Mouse (Mus musculus): ENCODE data around the gene Gspt1. TPM values are rescaled to one million over a fixed set of nuclear protein-coding genes. Genes with fewer than 3 reads are reported as not detected.

The Gspt1 gene
- total and polyA plus RNA-seq, 3 experiments, result 111 to 886 (median 147) TPM

DNA sequence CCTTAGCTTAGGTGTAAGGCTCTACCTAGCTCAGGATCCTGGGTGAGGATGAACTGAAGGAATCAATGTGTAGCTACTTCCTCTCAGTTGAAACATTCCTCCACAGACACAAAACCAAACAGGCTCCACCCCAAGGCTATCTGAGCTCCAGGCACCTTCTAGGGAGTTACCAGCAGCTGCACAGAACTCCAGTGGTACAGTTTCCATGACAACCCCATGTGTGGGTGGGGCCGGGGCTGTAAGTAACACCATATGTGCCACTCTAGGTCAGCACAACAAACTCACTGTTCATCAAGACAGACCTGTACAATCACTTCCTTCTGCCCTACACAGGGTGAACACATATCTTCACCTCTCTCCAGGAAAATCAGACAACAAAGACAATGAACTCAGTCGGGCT, 55.7 kb downstream of the Gspt1 start:
- dilution Hi-C loops (cut with MboI; ENCODE audit: extremely low pct_ligation_motif_present, extremely low pct_unique_long_range_greater_than_20kb, low sequenced_read_pairs) (no loop called here), in situ Hi-C loops (cut with MboI; ENCODE audit: low pct_ligation_motif_present, low pct_unique_long_range_greater_than_20kb, low sequenced_read_pairs) (no loop called here)
- no peak overlapping the region for H3K4me3 ChIP-seq (replicated peaks in 1 of 3; ENCODE audit: low read depth in 2 of 3, low read length in 2 of 3, poor library complexity in 1 of 3)
- no peak overlapping the region for H3K27ac ChIP-seq (ENCODE audit: insufficient read depth, low read depth)
- no peaks in the 10 kb centered on the region for H3K9me3 ChIP-seq (replicated peaks; ENCODE audit: low read length)
- DNase-seq (ENCODE audit: extremely low read depth), result peak; percentile 52
- H3K36me3 ChIP-seq (replicated peaks in 1 of 2; ENCODE audit: control insufficient read depth in 1 of 2, insufficient read depth in 1 of 2, low read length in 1 of 2), result peaks cover 68 to 82% of the 10 kb centered on the region in 2 experiments
- no peak overlapping the region for H3K9ac ChIP-seq (ENCODE audit: insufficient read depth, low read depth)
- peaks cover 3 to 49% of the 10 kb centered on the region in 2 experiments for H3K4me1 ChIP-seq (ENCODE audit: control insufficient read depth in 1 of 2, insufficient read depth in 2 of 2)
- no peak overlapping the region for H3K4me2 ChIP-seq (ENCODE audit: insufficient read depth, low read depth, poor library complexity, severe bottlenecking)
- peaks cover 50% of the 10 kb centered on the region for H3K79me2 ChIP-seq (replicated peaks; ENCODE audit: control insufficient read depth, extremely low read depth, insufficient read depth, poor library complexity, severe bottlenecking)
- no peaks in the 10 kb centered on the region for H3K27me3 ChIP-seq (replicated peaks)
- TF ChIP-seq ETS1 (conservative IDR thresholded peaks at IDR 0.05; ENCODE audit: low read depth, low read length) (no peak), USF2 (conservative IDR thresholded peaks at IDR 0.05; ENCODE audit: low read depth, low read length) (no peak), ELF1 (IDR thresholded peaks at IDR 0.05; ENCODE audit: low read depth, low read length) (no peak), JUND (conservative IDR thresholded peaks at IDR 0.05; ENCODE audit: low read depth, low read length) (no peak), MAX (IDR thresholded peaks at IDR 0.05; ENCODE audit: low read length) (no peak), TBP (conservative IDR thresholded peaks at IDR 0.05; ENCODE audit: low read depth, low read length) (no peak), USF1 (IDR thresholded peaks at IDR 0.05; ENCODE audit: low read depth, low read length) (no peak), HCFC1 (IDR thresholded peaks at IDR 0.05; ENCODE audit: low read depth, low read length) (no peak), JUN (IDR thresholded peaks at IDR 0.05; ENCODE audit: insufficient read depth, low read depth, low read length) (no peak), GABPA (IDR thresholded peaks at IDR 0.05; ENCODE audit: insufficient replicate concordance, low read depth, low read length) (no peak), ZKSCAN1 (IDR thresholded peaks at IDR 0.05; ENCODE audit: borderline replicate concordance, low read depth, low read length) (no peak), ZC3H11A (IDR thresholded peaks at IDR 0.05; ENCODE audit: low read depth, low read length) (no peak), ZMIZ1 (IDR thresholded peaks at IDR 0.05; ENCODE audit: low read depth, low read length) (no peak), RCOR1 (conservative IDR thresholded peaks at IDR 0.05; ENCODE audit: low read depth, low read length) (no peak), POLR2A (IDR thresholded peaks at IDR 0.05; ENCODE audit: low read depth, low read length) (no peak; the same call in 1 of the 2 replicates), KAT2A (IDR thresholded peaks at IDR 0.05; ENCODE audit: insufficient replicate concordance, low read length) (no peak), EP300 (IDR thresholded peaks at IDR 0.05; ENCODE audit: low read length) (no peak)

- Histone ChIP-seq H3K27ac (ENCODE audit: insufficient read depth, low read depth) (no peak overlapping the region), H3K27me3 (replicated peaks) (no peaks in the 10 kb centered on the region), H3K36me3 (replicated peaks in 1 of 2; ENCODE audit: control insufficient read depth in 1 of 2, insufficient read depth in 1 of 2, low read length in 1 of 2) (peaks cover 79 to 96% of the 10 kb centered on the region in 2 experiments), H3K9ac (ENCODE audit: insufficient read depth, low read depth) (no peak overlapping the region), H3K79me2 (replicated peaks; ENCODE audit: control insufficient read depth, extremely low read depth, insufficient read depth, poor library complexity, severe bottlenecking) (peaks cover 41% of the 10 kb centered on the region), H3K4me2 (ENCODE audit: insufficient read depth, low read depth, poor library complexity, severe bottlenecking) (no peak overlapping the region), H3K4me3 (replicated peaks in 1 of 3; ENCODE audit: low read depth in 2 of 3, low read length in 2 of 3, poor library complexity in 1 of 3) (no peak overlapping the region), H3K9me3 (replicated peaks; ENCODE audit: low read length) (no peaks in the 10 kb centered on the region), H3K4me1 (ENCODE audit: control insufficient read depth in 1 of 2, insufficient read depth in 2 of 2) (peaks cover 3 to 49% of the 10 kb centered on the region in 2 experiments)
- in situ Hi-C loops (cut with MboI; ENCODE audit: low pct_ligation_motif_present, low pct_unique_long_range_greater_than_20kb, low sequenced_read_pairs) (no loop called here), dilution Hi-C loops (cut with MboI; ENCODE audit: extremely low pct_ligation_motif_present, extremely low pct_unique_long_range_greater_than_20kb, low sequenced_read_pairs) (no loop called here)
- no peak for DNase-seq (ENCODE audit: extremely low read depth)
- TF ChIP-seq TBP (conservative IDR thresholded peaks at IDR 0.05; ENCODE audit: low read depth, low read length) (no peak), MAX (IDR thresholded peaks at IDR 0.05; ENCODE audit: low read length) (no peak), HCFC1 (IDR thresholded peaks at IDR 0.05; ENCODE audit: low read depth, low read length) (no peak), ELF1 (IDR thresholded peaks at IDR 0.05; ENCODE audit: low read depth, low read length) (no peak), ZKSCAN1 (IDR thresholded peaks at IDR 0.05; ENCODE audit: borderline replicate concordance, low read depth, low read length) (no peak), MAZ (IDR thresholded peaks at IDR 0.05; ENCODE audit: low read depth, low read length) (no peak), NRF1 (IDR thresholded peaks at IDR 0.05; ENCODE audit: low read depth, low read length) (no peak)
Measured at GRCm38 (mm10) chr16:11197052-11197451, 57.1 kb downstream of the Gspt1 start.

All from CH12.LX (cell line).